Mouse (Mus musculus): ENCODE results near the gene Wdr27. TPM values are rescaled to one million over a fixed set of nuclear protein-coding genes. Genes with fewer than 3 reads are reported as not detected.

Gene Wdr27
- total RNA-seq, 2 experiments from 2014 or later = 3.9 to 4.2 TPM

GRCm38 (mm10) chr17:14847709-14848108, 95.2 kb downstream of the Wdr27 start:
- no peak overlapping the region for H3K4me3 ChIP-seq
- no peak for DNase-seq (ENCODE audit: low spot score in 2 of 2)
- no peak for TF ChIP-seq CTCF (conservative IDR thresholded peaks at IDR 0.05)
- no peak overlapping the region for H3K27ac ChIP-seq

DNA sequence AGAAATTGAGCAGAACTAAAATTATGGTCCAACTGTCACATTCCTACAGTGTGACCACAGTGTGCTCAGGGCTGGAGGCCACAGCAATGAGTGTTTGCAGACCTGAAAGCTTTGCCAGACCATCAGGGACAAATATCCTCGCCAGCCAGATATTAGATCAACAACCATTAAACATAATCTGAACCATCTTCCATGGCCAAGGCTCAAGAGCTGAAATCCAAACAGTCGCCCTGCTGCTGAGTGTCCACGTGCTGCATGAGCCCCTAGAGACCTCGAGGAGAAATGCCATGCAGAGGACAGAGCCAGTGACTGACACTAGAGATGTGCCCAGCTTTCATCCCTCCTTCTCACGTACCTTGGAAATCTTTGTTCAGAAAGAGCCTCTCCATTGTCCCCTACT, 96.1 kb downstream of the Wdr27 start:
- TF ChIP-seq CTCF (conservative IDR thresholded peaks at IDR 0.05) = no peak
- DNase-seq (ENCODE audit: low spot score in 2 of 2) = no peak
- H3K4me3 ChIP-seq = no peak overlapping the region
- H3K27ac ChIP-seq = no peak overlapping the region

- H3K4me3 ChIP-seq = no peak overlapping the region
- H3K27ac ChIP-seq = no peak overlapping the region
- peak in 1 of 2 experiments; percentile 16 for DNase-seq (ENCODE audit: low spot score in 2 of 2)
- TF ChIP-seq CTCF (conservative IDR thresholded peaks at IDR 0.05) = no peak
Observed at GRCm38 (mm10) chr17:14826715-14827295, 116.2 kb downstream of the Wdr27 start.

DNA sequence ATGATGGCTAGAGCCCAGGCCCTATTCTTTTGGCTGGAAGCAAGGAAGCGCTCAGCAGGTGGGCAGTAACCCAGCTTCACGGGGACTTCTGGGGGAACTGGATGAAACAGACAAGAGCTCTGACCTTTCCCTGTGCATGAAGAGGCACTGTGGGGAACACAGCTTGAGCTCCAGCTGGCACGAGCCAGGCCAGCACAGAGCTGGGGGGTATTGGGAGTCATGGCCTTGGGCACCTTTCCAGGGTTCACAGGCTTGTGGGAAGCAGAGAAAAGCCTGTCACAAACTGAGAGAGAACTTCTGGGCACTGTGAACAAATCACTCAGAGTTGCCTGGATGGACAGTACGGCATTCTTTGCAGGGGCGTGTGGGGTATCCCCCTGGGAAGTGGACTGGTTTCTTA, 118.0 kb downstream of the Wdr27 start:
- DNase-seq (ENCODE audit: low spot score in 2 of 2) = peak in 1 of 2 experiments; percentile 19
- TF ChIP-seq CTCF (conservative IDR thresholded peaks at IDR 0.05) = no peak
- Histone ChIP-seq H3K27ac (no peak overlapping the region), H3K4me3 (no peak overlapping the region)

DNA sequence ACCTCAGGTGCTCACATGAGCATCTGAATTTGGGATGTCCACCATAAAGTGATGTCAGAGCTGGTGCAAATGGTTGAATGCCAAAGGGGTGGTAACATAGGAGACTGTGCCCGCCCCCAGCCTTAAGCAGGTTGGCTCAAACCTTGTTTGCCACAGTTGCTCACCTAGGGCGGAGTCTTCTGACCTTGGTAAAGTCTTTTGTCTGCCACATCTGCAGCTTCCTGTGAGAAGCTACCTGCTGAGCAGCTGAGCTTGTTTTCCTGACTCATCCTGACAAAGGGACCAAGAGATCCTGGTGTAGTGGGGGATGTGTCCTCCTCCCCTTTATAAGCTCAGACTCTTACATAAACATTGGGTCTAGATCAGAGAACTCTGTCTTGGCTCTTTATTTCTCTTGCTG, 125.0 kb downstream of the Wdr27 start:
- TF ChIP-seq CTCF (conservative IDR thresholded peaks at IDR 0.05) = no peak
- Histone ChIP-seq H3K4me3 (no peak overlapping the region), H3K27ac (no peak overlapping the region)
- no peak for DNase-seq (ENCODE audit: low spot score in 2 of 2)

GRCm38 (mm10) chr17:14816107-14816506, 126.9 kb downstream of the Wdr27 start:
- Histone ChIP-seq H3K4me3 (no peak overlapping the region), H3K27ac (no peak overlapping the region)
- TF ChIP-seq CTCF (conservative IDR thresholded peaks at IDR 0.05) = no peak
- no peak for DNase-seq (ENCODE audit: low spot score in 2 of 2)

GRCm38 (mm10) chr17:14815304-14815703, 127.7 kb downstream of the Wdr27 start:
- Histone ChIP-seq H3K27ac (no peak overlapping the region), H3K4me3 (no peak overlapping the region)
- no peak for DNase-seq (ENCODE audit: low spot score in 2 of 2)
- TF ChIP-seq CTCF (conservative IDR thresholded peaks at IDR 0.05) = no peak

GRCm38 (mm10) chr17:14812631-14813030, 130.3 kb downstream of the Wdr27 start:
- TF ChIP-seq CTCF (conservative IDR thresholded peaks at IDR 0.05) = no peak

GRCm38 (mm10) chr17:14812033-14812432, 130.9 kb downstream of the Wdr27 start:
- TF ChIP-seq CTCF (conservative IDR thresholded peaks at IDR 0.05) = no peak
- no peak overlapping the region for H3K27ac ChIP-seq
- DNase-seq (ENCODE audit: low spot score in 2 of 2) = no peak
- H3K4me3 ChIP-seq = no peak overlapping the region

More at GRCm38 (mm10) chr17:14812631-14813030, 130.3 kb downstream of the Wdr27 start:
- Histone ChIP-seq H3K4me3 (no peak overlapping the region), H3K27ac (no peak overlapping the region)
- DNase-seq (ENCODE audit: low spot score in 2 of 2) = no peak

GRCm38 (mm10) chr17:14806808-14807207, 136.2 kb downstream of the Wdr27 start:
- H3K4me3 ChIP-seq = no peak overlapping the region
- no peak for DNase-seq (ENCODE audit: low spot score in 2 of 2)
- TF ChIP-seq CTCF (conservative IDR thresholded peaks at IDR 0.05) = no peak
- no peak overlapping the region for H3K27ac ChIP-seq

DNA sequence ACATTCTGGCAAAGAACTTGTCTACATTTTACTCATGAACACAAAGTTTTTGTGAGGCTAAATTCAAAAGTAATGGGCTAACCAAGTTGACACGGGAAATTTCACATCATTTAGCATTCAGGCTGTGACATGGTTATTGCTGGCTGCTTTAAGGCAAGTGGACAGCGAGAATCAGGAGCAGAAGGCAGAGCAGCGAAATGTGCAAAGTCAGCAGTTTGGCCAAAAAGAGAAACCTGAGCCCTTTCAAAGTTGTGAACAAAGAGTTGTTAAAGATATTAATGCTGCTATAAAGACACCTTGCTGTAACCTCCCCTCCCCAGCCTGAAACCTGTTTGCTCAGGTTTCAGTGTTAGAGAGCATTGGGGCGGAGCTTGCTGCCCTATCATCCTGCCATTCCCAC, 143.7 kb downstream of the Wdr27 start:
- DNase-seq (ENCODE audit: low spot score in 2 of 2) = no peak
- Histone ChIP-seq H3K4me3 (no peak overlapping the region), H3K27ac (no peak overlapping the region)
- no peak for TF ChIP-seq CTCF (conservative IDR thresholded peaks at IDR 0.05)

DNA sequence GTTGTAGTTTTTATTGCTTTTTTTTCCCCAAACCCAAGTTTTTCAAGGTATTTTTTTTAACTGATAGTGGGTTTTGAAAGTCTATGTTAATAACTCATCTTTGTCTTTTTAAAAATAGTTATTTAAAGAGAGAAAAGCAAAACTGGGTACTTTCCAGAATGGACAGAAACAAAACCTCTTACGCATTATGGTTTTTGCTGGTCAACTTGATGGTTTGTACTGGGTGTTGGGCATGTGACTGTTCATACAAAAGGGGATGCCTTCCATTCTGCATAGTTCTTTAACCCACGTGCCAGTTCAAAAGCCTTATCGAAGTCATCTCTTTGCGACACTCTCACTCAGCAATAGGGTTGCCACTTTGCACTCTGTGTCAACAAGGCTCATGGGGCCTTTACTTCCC, 147.9 kb downstream of the Wdr27 start:
- DNase-seq (ENCODE audit: low spot score in 2 of 2) = no peak
- Histone ChIP-seq H3K4me3 (no peak overlapping the region), H3K27ac (no peak overlapping the region)
- TF ChIP-seq CTCF (conservative IDR thresholded peaks at IDR 0.05) = no peak

DNA sequence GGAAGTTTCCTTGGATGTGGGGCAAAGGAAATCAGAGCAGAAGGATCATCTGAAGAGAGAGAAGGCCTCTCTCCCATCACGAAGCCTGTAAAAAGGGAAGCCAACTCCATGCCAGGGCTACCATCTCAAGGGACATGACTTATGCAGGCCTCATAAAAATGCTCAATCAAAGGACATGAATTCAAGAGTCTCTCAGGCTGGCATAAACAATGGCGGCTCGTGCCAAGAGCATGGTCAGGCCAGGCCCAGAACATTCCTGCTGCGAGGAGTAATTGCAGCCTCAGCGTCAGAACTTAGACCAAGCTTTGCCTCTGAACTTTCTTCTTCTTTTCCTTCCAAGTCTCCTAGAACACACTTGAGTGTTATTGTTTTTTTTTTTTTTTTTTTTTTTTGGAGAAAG, 163.6 kb downstream of the Wdr27 start:
- H3K4me3 ChIP-seq = no peak overlapping the region
- no peak for TF ChIP-seq CTCF (conservative IDR thresholded peaks at IDR 0.05)
- H3K27ac ChIP-seq = no peak overlapping the region
- DNase-seq (ENCODE audit: low spot score in 2 of 2) = no peak

DNA sequence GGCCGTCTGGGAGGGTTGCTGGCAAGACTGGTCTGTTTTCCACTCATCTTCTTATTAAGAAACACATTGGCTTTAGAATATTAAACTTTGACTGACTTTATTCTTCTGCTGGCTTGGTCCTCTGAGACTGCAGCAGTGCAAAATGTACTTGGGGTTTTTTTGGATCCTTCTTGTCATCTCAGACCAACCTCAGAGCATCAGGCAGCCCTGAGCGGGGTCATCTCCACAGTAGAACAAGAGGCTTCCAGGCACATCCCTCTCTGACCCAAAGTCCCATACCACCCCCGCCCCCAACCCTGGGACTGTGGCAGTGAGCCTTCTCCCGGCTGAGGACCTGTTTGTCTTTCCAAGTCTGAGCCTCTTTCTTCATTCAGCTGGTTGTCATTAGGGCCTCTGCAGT, 171.6 kb downstream of the Wdr27 start:
- TF ChIP-seq CTCF (conservative IDR thresholded peaks at IDR 0.05) = no peak
- no peak for DNase-seq (ENCODE audit: low spot score in 2 of 2)
- Histone ChIP-seq H3K27ac (no peak overlapping the region), H3K4me3 (no peak overlapping the region)

- TF ChIP-seq CTCF (conservative IDR thresholded peaks at IDR 0.05) = no peak
- DNase-seq (ENCODE audit: low spot score in 2 of 2) = no peak
- Histone ChIP-seq H3K4me3 (no peak overlapping the region), H3K27ac (no peak overlapping the region)
Observed at GRCm38 (mm10) chr17:14770377-14770776, 172.6 kb downstream of the Wdr27 start.

Other genes with a start within 250 kb of the Wdr27 start
- 1 to 10 TPM; 3.3 to 3.6 TPM for gene Thbs2, start 248.9 kb downstream of the Wdr27 start, total RNA-seq (2021)
- gene 1600012H06Rik, start within 50 bp of the Wdr27 start, total RNA-seq (2021) = 10 to 100 TPM; 17.1 to 18.1 TPM
- 10 to 100 TPM; 55.1 to 55.6 TPM for gene Phf10, start 18.1 kb upstream of the Wdr27 start, total RNA-seq (2021)
- 1 to 10 TPM; 8.8 to 9.1 TPM for gene 9030025P20Rik, start 35.3 kb upstream of the Wdr27 start, total RNA-seq (2021)
- 1 to 10 TPM in 1 of 2 experiments, not detected in 1; 1.6 TPM for gene Gm3417, start 35.6 kb upstream of the Wdr27 start, total RNA-seq (2021)
- 1 to 10 TPM; 5.6 to 5.9 TPM for gene Gm3435, start 67.0 kb upstream of the Wdr27 start, total RNA-seq (2021)
- gene Ermard, start 98.0 kb upstream of the Wdr27 start, total RNA-seq (2021) = 10 to 100 TPM; 53.9 to 69.1 TPM
- gene Tcte3, start 98.3 kb upstream of the Wdr27 start, total RNA-seq (2021) = 1 to 10 TPM in 1 of 2 experiments, not detected in 1; 1.3 TPM
- gene Gm3448, start 98.4 kb upstream of the Wdr27 start, total RNA-seq (2021) = 10 to 100 TPM in 1 of 2 experiments, 1 to 10 TPM in 1; 7.8 to 11.3 TPM

All from layer of hippocampus, adult 2 months (tissue).